Mouse (Mus musculus) bone marrow macrophage, adult 2 months (primary cell): Measurements from ENCODE around the gene Unc93a2. TPM values are rescaled to one million over a fixed set of nuclear protein-coding genes. Genes with fewer than 3 reads are reported as not detected.
"Not testable (repeated sequence)": the region's sequence is repeated elsewhere in the genome, so short reads cannot be mapped to it uniquely, and the experiment has no call there.

Source experiments
- H3K27ac ChIP-seq: 2 replicates; pipeline ENCODE4 v1.5.1; 2012; ENCODE audit warnings: low read depth, low read length; ENCODE audit not compliant: insufficient read depth
- H3K4me1 ChIP-seq: 2 replicates; pipeline ENCODE4 v1.6.1; 2012; ENCODE audit warnings: low read length; ENCODE audit not compliant: control insufficient read depth, insufficient read depth
- H3K4me3 ChIP-seq: 2 replicates; pipeline ENCODE4 v1.5.1; 2012; ENCODE audit warnings: mild to moderate bottlenecking, low read length, moderate library complexity; ENCODE audit not compliant: insufficient read depth
- polyA plus RNA-seq: library from polyadenylated mRNA; stranded (reverse); fragments of >200 nt; gene quantifications from 2 replicates; pipeline ENCODE4 v1.2.4, GENCODE M21; 2012; ENCODE audit not compliant: missing spikeins, insufficient read depth, insufficient read length

The Unc93a2 gene
- polyA plus RNA-seq, 1 experiment, result not detected

DNA sequence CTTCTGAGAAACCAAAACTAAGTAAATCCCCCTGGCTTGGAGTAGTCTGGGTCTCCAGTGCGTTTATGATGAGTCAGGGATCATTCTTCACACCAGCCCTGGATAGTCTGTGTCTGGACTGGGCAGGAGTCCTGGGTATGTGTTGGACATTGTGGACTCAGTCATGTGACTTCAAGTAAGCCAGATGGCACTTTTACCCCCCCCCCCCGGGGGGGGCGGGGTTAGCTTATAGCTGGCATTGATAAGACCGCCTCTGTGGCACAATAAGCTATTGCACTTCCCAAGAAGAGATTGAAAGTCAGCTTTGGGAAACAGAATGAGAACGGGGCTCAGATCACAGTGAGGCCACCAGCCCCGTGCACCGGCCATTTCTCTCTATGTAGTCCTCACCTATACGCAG, 752 bp upstream of the Unc93a2 start:
- H3K4me3 ChIP-seq, H3K27ac ChIP-seq, H3K4me1 ChIP-seq: not testable (repeated sequence)

DNA sequence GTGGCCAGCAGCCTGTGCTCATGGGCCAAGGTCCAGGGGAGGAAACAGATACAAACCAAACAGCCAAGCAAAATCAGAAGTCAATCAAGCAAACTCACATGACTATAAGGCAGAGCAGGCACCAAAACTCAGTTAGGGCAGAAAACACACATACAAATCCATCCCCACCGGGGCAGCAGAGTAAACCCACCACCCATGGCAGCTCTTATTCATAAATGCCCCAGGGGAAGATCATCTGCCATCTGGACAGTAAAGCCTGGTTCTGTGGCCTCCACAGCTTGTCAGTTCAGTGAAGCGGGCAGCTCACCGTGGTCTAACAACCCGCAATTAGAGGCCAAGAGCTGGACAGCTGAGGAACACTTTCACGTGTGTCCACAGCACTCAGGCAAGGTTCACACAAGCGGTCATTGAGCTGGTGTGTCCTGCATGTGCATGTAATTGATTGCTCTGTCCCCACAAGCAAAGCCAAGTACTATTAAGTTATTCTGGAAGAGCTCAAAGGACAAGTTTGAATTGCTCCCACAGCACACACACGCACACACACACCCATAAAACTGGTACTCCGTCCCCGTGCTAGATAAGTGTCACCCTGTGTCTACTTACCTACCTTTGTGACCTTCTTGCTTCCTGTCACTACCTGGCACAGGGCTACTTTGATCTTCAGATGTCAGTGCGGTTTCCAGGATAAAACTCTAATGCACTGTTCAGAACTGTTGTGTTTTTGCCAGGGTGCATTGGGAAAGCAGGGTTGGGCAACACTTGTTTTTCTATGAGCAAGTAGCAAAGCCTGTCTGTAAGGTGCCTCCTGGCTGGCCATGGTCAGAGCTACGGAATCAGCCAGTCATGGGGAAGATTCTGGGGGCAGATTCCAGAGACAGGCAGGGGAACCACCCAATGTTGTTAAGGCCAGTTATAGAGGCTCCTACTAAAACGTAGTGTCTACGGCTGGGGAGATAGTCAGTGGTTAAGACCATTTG, 1.8 kb downstream of the Unc93a2 start:
- H3K4me3 ChIP-seq, H3K27ac ChIP-seq, H3K4me1 ChIP-seq: not testable (repeated sequence)

DNA sequence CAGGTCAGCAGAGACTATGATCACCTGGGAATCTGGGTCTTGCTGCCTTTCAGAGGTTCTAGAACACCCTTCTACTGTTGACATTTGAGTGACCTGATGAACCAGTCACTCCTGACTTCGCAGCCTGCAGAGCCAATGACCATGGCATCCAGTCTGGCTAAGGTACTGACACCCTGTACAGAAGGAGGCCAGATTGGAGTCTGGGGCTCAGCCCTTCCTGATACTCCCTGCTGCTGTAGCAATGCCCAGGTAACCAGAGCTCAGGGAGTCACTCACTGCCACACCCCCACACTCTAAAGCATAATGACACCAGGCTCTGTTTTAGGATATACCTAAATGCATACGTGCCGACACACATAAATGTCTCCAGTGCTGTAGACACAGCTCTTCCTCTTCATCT, 2.6 kb downstream of the Unc93a2 start:
- not testable (repeated sequence) for H3K27ac ChIP-seq, H3K4me1 ChIP-seq

DNA sequence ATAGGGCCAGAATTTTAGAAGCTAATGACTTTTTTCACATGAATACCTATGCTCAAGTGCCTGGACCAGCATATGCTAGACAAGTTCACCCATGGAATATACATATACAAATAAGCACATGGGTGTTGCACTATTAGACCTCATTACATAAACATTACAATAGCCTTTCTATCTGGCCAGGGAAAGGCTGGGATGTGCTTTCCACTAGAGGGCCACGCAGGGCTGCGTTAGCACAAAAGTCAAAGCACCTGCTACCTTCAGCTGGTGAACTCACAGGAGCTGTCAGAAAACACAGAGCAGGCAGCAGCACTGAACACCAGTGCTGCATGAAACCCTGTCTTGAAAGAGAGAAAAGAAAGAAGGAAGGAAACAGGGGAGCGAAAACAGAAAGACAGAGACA, 7.4 kb downstream of the Unc93a2 start:
- not testable (repeated sequence) for H3K27ac ChIP-seq, H3K4me3 ChIP-seq, H3K4me1 ChIP-seq

More for the DNA sequence above, 2.6 kb downstream of the Unc93a2 start:
- not testable (repeated sequence) for H3K4me3 ChIP-seq

DNA sequence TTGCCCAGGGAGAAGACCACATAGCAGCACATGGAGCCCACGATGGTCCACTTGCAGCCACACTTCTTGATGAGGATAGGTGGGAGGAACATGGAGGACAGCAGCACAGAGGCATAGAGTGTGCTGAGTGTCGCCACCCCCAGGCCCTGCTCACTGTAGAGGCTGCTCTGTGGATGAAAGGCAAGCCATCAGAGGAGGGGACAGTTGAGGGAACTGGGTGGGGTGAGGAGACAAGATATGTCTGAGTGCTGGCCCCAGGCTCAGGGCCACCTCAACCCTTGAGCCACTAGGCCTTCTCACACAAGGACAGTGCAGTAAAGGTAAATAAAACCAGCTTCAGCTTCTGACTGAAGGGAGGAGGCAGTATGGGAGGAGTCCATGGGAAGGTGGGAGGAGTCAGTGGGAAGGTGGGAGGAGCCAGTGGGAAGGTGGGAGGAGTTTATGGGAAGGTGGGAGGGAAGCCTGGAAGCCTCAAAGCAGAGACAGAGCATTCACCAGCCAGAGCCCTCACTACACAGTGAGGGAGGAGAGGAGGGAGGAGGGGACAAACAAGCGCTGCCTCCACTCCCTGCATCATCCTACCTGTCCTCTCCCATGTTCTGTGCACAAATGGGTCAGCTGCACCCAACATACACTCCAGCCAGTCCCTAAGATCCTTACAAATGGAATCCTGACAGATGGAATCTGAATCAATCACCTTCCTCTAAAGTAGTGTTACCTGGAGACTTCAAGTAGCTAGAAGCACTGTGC, 8.1 kb downstream of the Unc93a2 start:
- not testable (repeated sequence) for H3K27ac ChIP-seq, H3K4me3 ChIP-seq, H3K4me1 ChIP-seq

DNA sequence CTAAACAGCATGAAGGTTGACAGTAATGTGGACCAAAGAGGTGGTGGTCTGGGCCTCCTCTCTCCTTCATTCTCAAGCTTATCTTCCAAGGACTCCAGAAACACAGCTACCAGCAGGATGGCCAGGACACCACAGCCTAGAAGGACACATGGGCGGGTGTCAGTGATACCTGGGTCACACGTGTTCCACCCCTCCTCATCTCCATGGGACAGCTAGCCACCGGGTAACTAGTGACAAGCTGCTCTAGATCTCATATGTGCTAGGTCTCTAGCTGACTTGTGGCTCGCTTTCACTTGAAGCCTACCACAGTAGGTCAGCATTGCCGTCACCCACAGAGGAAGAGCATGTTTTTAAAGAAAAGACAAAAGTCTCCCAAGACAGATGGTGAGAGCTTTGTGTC, 13.4 kb downstream of the Unc93a2 start, which contains the start of gene Gm49630:
Gene Gm49630 (minus strand): TSS at position 101 of the 400 bp plus-strand sequence.
- H3K27ac ChIP-seq, H3K4me3 ChIP-seq, H3K4me1 ChIP-seq: not testable (repeated sequence)

DNA sequence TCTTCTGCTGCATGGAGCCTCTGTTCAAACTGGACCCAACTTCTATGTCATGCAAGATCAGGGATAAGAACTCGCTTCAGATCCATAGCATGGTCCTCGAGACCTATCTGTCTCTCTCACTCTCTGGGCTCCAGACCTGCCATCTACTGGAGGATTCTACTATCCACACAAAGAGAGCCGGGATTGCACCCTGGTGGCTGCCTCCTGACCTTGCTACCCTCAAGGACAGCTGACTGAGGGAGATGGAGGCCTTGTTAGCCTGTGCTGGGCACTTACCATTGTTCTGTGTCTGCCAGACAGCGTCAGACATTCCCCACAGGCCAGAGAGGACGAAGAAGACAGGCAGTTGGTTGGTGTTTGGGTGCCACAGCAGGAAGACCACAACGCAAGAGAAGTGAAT, 15.9 kb downstream of the Unc93a2 start:
- not testable (repeated sequence) for H3K27ac ChIP-seq, H3K4me3 ChIP-seq, H3K4me1 ChIP-seq

DNA sequence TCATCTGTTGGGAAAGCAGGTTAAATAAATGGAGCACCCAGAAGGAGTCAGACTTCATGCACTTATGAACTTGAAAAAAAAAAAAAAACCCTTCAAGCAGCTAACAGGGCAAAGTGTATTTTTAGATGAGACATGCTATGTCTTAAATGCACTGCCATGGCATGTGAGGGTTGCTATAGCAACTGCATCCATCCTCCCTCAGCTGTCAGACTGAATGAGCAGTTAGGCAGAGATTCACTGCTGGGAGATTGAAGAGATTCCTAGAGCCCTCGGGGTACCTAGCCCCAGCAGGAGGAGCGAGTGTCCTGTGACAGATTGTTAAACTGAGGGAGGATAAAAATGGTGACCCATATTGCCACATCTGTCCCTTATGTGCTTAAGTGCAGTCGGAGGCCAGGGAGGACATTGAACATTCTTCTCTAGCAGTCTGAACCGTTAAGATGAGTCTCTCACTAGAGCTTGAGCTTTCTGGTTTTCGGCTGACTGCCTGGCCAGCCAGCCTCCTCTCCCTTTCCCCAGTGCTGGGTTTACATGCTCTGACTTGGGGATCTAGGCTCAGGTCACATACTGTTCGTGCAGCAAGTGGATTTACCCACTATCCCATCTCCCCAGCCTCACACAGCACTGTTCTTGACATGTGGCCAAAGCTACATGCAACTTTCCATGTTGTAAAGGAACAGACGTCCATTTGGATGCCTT, 18.4 kb downstream of the Unc93a2 start:
- not testable (repeated sequence) for H3K4me1 ChIP-seq, H3K4me3 ChIP-seq, H3K27ac ChIP-seq

DNA sequence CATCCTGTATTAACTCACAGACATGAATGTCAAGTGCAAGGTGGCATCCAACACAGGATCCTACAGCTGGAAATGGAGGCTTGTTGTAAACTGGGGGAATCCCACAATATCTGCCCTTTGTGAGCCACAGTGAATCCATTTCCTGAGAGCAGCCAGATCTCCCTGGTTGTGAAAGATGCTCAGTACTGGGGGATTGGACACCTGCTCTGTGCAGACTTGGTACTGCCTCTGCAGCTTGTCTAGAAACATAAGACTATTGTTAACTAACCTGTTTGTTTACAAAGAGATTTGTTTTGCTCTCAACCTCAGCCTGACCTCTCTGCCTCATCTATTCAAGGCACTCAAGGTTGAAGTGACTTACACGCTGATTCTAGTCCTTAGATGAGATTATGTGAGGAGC, 19.0 kb downstream of the Unc93a2 start:
- H3K4me3 ChIP-seq, H3K4me1 ChIP-seq, H3K27ac ChIP-seq: not testable (repeated sequence)

DNA sequence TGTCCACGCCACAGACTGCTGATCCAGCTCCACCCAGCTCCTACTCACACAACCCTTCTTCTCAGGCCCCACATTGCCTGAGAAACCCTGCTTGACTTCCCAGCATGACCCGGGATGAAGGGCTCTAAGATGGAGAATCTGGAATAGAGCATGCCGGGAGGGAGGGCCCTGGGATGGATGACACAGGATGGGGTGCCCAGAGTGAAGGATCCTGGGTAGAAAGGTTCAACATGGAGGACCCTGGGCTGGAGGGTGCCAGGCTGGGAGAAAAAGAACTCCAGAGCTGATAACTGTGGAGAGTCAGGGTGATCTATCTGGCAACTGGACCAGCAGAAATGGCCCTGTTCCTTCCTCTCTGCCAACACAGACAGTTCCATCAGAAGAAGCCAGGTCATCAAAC, 19.6 kb downstream of the Unc93a2 start:
- not testable (repeated sequence) for H3K4me1 ChIP-seq, H3K27ac ChIP-seq, H3K4me3 ChIP-seq

DNA sequence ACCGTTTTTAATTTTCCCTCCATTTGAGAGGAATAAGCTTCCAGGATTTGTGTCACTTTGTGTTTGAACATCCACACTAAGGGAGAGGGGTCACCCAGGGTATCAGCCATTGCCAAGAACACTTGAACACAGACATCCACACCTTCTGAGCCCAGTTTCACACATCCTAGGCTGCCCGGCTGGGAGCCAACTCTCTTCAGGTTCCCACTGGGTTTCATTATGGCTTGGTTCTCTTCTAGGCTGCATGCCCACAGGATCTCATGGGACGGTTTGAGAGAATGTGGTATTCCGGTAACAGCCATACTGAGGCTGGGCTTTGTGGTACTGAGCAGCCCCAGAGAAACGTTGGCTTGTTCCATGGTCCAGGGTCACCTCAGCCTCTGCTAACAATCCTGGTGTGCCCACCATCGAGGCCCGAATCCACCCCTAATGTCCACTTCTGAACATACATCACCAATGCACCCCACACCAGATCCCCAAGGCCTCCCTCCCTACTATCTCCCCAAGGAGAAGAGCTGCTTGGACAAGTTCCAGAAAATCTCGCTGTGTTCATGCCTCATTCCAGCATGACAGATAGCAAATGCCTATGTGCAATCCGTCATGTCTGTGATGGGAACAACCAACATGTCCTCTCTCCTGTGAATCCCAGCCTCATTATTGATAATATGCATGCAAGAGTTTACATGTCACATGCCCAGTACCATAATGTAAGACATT, 24.4 kb downstream of the Unc93a2 start:
- H3K27ac ChIP-seq, H3K4me1 ChIP-seq, H3K4me3 ChIP-seq: not testable (repeated sequence)

DNA sequence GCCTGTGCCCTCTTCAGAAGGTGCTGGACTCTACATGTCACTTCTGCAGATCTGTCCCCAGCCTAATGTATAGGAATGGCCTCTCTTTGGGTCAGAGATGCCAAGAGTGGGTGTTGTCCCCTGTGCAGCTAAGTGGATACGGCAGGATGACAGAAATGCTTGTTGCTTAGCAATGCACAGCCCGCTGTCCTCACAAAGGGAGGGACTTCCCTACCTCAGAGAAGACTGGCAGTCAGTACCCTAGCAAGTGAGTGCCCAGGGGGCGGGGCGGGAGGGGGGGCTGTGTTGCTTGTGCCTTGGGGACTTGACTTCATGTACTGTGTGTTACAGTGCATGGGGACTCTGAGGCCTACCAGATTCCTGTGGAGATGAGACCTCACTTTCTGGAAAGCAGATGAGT, 25.5 kb downstream of the Unc93a2 start:
- H3K27ac ChIP-seq, H3K4me1 ChIP-seq: not testable (repeated sequence)

DNA sequence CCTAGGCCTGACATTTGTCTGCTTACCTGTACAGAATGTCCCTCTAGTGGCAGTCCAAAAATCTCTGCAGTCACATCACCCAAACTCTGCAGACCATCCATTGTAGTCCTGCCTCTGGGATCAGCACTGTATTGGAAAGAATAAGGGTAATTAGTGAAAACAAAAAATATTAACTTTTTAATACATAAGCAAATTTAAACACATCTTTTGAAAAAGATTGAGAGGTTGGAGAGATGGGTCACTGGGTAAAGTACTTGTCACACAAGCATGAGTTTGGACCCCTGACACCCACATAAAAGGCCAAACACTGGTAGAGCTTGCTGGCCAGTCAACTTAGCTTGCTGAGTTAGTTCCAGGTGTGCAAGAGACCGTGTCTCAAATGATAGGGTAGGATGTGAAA, 32.7 kb downstream of the Unc93a2 start, which contains the start of gene Ttll2:
Gene Ttll2 (minus strand): TSS at position 101 of the 400 bp plus-strand sequence.
- H3K4me1 ChIP-seq, H3K27ac ChIP-seq, H3K4me3 ChIP-seq: not testable (repeated sequence)

More for the DNA sequence above, 25.5 kb downstream of the Unc93a2 start:
- H3K4me3 ChIP-seq, result not testable (repeated sequence)

DNA sequence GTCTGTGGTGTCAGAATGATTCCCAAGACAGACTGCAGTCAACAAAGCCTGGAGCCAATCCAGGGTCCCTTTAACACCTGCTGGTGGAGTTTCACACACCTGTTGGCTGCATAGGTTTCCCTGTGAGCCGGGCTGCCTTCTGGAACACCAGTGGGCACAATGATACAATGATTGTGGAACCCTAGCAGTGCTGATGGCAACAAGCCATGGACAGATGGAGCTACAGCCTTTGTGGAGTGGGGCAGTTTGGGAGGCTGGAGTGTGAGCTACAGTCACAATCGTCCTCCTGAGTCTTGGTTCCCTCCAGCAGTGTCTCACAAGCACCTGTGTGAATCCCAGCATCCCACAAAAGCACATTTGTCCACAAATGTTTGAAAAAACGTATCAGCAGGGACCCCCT, 36.5 kb downstream of the Unc93a2 start:
- H3K27ac ChIP-seq, H3K4me1 ChIP-seq, H3K4me3 ChIP-seq: not testable (repeated sequence)

DNA sequence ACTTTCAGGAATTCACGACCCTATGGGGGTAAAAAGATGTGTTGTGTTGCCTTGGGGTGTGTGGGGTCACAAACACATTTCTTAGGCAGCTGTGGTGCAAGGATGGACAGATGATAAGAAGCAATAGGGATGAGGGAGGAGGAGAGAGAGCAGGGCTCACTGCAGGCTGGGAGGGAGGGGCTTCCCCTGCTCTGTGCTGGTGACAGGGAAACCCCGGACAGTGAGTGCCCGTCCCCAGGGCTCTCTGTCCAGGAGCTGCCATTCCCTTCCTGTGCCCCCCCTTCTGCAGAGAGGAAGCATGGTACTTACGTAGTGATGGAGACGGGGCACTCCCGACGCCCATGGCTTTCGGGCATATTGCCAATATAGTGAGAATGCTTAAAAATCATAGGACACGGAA, 47.9 kb downstream of the Unc93a2 start:
- not testable (repeated sequence) for H3K4me1 ChIP-seq, H3K27ac ChIP-seq, H3K4me3 ChIP-seq
